Mouse (Mus musculus) forebrain, embryonic 10.5 days (tissue): ENCODE measurements around the gene Mfsd11. TPM values are rescaled to one million over a fixed set of nuclear protein-coding genes. Genes with fewer than 3 reads are reported as not detected.

Source experiments
- DNase-seq: peaks from one replicate; pipeline ENCODE4 v3.0.0-alpha.2; 2017; ENCODE audit warnings: low spot score; ENCODE audit errors: extremely low spot score
- H3K27ac ChIP-seq: fragments of 300-500 bp; sonication (generic); 2 replicates; pipeline ENCODE4 v1.5.1; 2016; ENCODE audit warnings: mild to moderate bottlenecking
- H3K27me3 ChIP-seq: fragments of 300-500 bp; sonication (generic); 2 replicates; pipeline ENCODE4 v1.6.1; 2016; ENCODE audit warnings: mild to moderate bottlenecking; ENCODE audit not compliant: poor library complexity, severe bottlenecking
- H3K36me3 ChIP-seq: fragments of 300-500 bp; sonication (generic); replicated peaks from 2 replicates; pipeline ENCODE4 v1.6.1; 2016; ENCODE audit warnings: mild to moderate bottlenecking, moderate library complexity
- H3K4me1 ChIP-seq: fragments of 300-500 bp; sonication (generic); 2 replicates; pipeline ENCODE4 v1.6.1; 2016
- H3K4me3 ChIP-seq: fragments of 300-500 bp; sonication (generic); 2 replicates; pipeline ENCODE4 v1.5.1; 2016; ENCODE audit warnings: mild to moderate bottlenecking, moderate library complexity
- H3K9me3 ChIP-seq: fragments of 300-500 bp; sonication (generic); 2 replicates; pipeline ENCODE4 v1.6.1; 2016; ENCODE audit warnings: mild to moderate bottlenecking, moderate library complexity
- WGBS: fragments of 180-500 bp; shearing (Covaris S2); methylation state at CpG from one replicate; pipeline ENCODE4 v1.1.7; 2016; 5-methylcytosine and 5-hydroxymethylcytosine counted together
- polyA plus RNA-seq: library from polyadenylated mRNA; unstranded; fragments of >200 nt; fragmentation: Nextera tagmentation; extraction: Ambion mirVana; gene quantifications from 2 replicates; pipeline ENCODE4 v1.2.1, GENCODE M21; 2016

Mfsd11 gene
- polyA plus RNA-seq, 1 experiment from 2014 or later = 18.9 TPM

- peak overlapping the region; percentile 27 for H3K4me3 ChIP-seq
- peaks cover 19% of the 10 kb centered on the region for H3K27me3 ChIP-seq
- 0 out of 2 replicates have a peak, but pooled peaks cover 2% of the 10 kb centered on the region for H3K36me3 ChIP-seq
- H3K4me1 ChIP-seq = peaks cover 89% of the 10 kb centered on the region
- H3K9me3 ChIP-seq = no peaks in the 10 kb centered on the region
- 54% methylated on average over 21 of the region's 21 CpGs for WGBS
- peak; percentile 52 for DNase-seq
- peak overlapping the region; percentile 86 for H3K27ac ChIP-seq
Measured at GRCm38 (mm10) chr11:116812793-116813529, 39.3 kb upstream of the Mfsd11 start.

- Histone ChIP-seq H3K9me3 (no peaks in the 10 kb centered on the region), H3K4me1 (peaks cover 84% of the 10 kb centered on the region), H3K4me3 (peak overlapping the region; percentile 32; the same call in 1 of the 2 replicates), H3K27ac (peak overlapping the region; percentile 86), H3K27me3 (peaks cover 19% of the 10 kb centered on the region), H3K36me3 (0 out of 2 replicates have a peak, but pooled peaks cover 2% of the 10 kb centered on the region)
- WGBS = 75% methylated on average over 13 of the region's 13 CpGs
- DNase-seq = no peak
Measured at GRCm38 (mm10) chr11:116813610-116814009, 38.6 kb upstream of the Mfsd11 start.

GRCm38 (mm10) chr11:116814076-116814883 is 38.0 kb upstream of the Mfsd11 start:
- H3K27me3 ChIP-seq = peaks cover 19% of the 10 kb centered on the region
- no peaks in the 10 kb centered on the region for H3K9me3 ChIP-seq
- peak; percentile 54 for DNase-seq
- peak overlapping the region; percentile 86 for H3K27ac ChIP-seq
- 7% methylated on average over 20 of the region's 20 CpGs for WGBS
- H3K4me1 ChIP-seq = peaks cover 81% of the 10 kb centered on the region
- peak overlapping the region; percentile 32 for H3K4me3 ChIP-seq
- H3K36me3 ChIP-seq = 0 out of 2 replicates have a peak, but pooled peaks cover 2% of the 10 kb centered on the region

- Histone ChIP-seq H3K4me1 (peaks cover 82% of the 10 kb centered on the region), H3K27ac (peak overlapping the region; percentile 86), H3K4me3 (peak overlapping the region; percentile 32), H3K9me3 (no peaks in the 10 kb centered on the region), H3K36me3 (0 out of 2 replicates have a peak, but pooled peaks cover 2% of the 10 kb centered on the region), H3K27me3 (peaks cover 13% of the 10 kb centered on the region)
- WGBS = 28% methylated on average over 7 of the region's 7 CpGs
- no peak for DNase-seq
Measured at GRCm38 (mm10) chr11:116814884-116815415, 37.3 kb upstream of the Mfsd11 start.

- H3K27me3 ChIP-seq = no peaks in the 10 kb centered on the region
- 0 out of 2 replicates have a peak overlapping the region, but pooled peaks have one; percentile 35 for H3K27ac ChIP-seq
- no peaks in the 10 kb centered on the region for H3K36me3 ChIP-seq
- no peak for DNase-seq
- peaks cover 82% of the 10 kb centered on the region for H3K4me1 ChIP-seq
- H3K4me3 ChIP-seq = no peak overlapping the region
- H3K9me3 ChIP-seq = no peaks in the 10 kb centered on the region
- WGBS = 75% methylated on average over 5 of the region's 5 CpGs
Measured at GRCm38 (mm10) chr11:116816769-116817168, 35.5 kb upstream of the Mfsd11 start.

- Histone ChIP-seq H3K36me3 (no peaks in the 10 kb centered on the region), H3K4me3 (no peak overlapping the region), H3K4me1 (peaks cover 82% of the 10 kb centered on the region), H3K9me3 (no peaks in the 10 kb centered on the region), H3K27ac (no peak overlapping the region), H3K27me3 (no peaks in the 10 kb centered on the region)
- DNase-seq = no peak
- WGBS = 91% methylated on average over 5 of the region's 5 CpGs
Measured at GRCm38 (mm10) chr11:116817567-116817966, 34.7 kb upstream of the Mfsd11 start.

- Histone ChIP-seq H3K27me3 (no peaks in the 10 kb centered on the region), H3K9me3 (no peaks in the 10 kb centered on the region), H3K4me3 (no peak overlapping the region), H3K36me3 (no peaks in the 10 kb centered on the region), H3K27ac (no peak overlapping the region), H3K4me1 (peaks cover 72% of the 10 kb centered on the region)
- 84% methylated on average over 8 of the region's 8 CpGs for WGBS
- DNase-seq = no peak
Measured at GRCm38 (mm10) chr11:116818722-116819121, 33.5 kb upstream of the Mfsd11 start.

- Histone ChIP-seq H3K9me3 (no peaks in the 10 kb centered on the region), H3K27me3 (no peaks in the 10 kb centered on the region), H3K4me1 (peaks cover 61% of the 10 kb centered on the region), H3K4me3 (no peak overlapping the region), H3K27ac (0 out of 2 replicates have a peak overlapping the region, but pooled peaks have one; percentile 25), H3K36me3 (no peaks in the 10 kb centered on the region)
- WGBS = 92% methylated on average over 5 of the region's 5 CpGs
- DNase-seq = no peak
Measured at GRCm38 (mm10) chr11:116819932-116820593, 32.2 kb upstream of the Mfsd11 start.

- Histone ChIP-seq H3K9me3 (no peaks in the 10 kb centered on the region), H3K4me3 (no peak overlapping the region), H3K36me3 (no peaks in the 10 kb centered on the region), H3K27ac (peak overlapping the region; percentile 25), H3K4me1 (peaks cover 61% of the 10 kb centered on the region), H3K27me3 (no peaks in the 10 kb centered on the region; the same call in 1 of the 2 replicates)
- DNase-seq = no peak
- 70% methylated on average over 13 of the region's 13 CpGs for WGBS
Measured at GRCm38 (mm10) chr11:116821057-116821940, 30.9 kb upstream of the Mfsd11 start.

- Histone ChIP-seq H3K36me3 (no peaks in the 10 kb centered on the region), H3K4me1 (peaks cover 61% of the 10 kb centered on the region), H3K9me3 (no peaks in the 10 kb centered on the region), H3K27me3 (peaks cover 5% of the 10 kb centered on the region; the same call in 1 of the 2 replicates), H3K27ac (peak overlapping the region; percentile 25; the same call in 1 of the 2 replicates), H3K4me3 (no peak overlapping the region)
- WGBS = 76% methylated on average over 10 of the region's 10 CpGs
- no peak for DNase-seq
Measured at GRCm38 (mm10) chr11:116822215-116822614, 30.0 kb upstream of the Mfsd11 start.

GRCm38 (mm10) chr11:116822626-116823025 is 29.6 kb upstream of the Mfsd11 start:
- 93% methylated on average over 10 of the region's 10 CpGs for WGBS
- peaks cover 64% of the 10 kb centered on the region for H3K4me1 ChIP-seq

More at GRCm38 (mm10) chr11:116822626-116823025, 29.6 kb upstream of the Mfsd11 start:
- no peaks in the 10 kb centered on the region for H3K36me3 ChIP-seq
- peaks cover 9% of the 10 kb centered on the region; the same call in 1 of the 2 replicates for H3K27me3 ChIP-seq
- DNase-seq = no peak
- no peak overlapping the region for H3K4me3 ChIP-seq
- no peaks in the 10 kb centered on the region for H3K9me3 ChIP-seq
- no peak overlapping the region for H3K27ac ChIP-seq
